Mouse (Mus musculus): ENCODE results near the gene Scg5. TPM values are rescaled to one million over a fixed set of nuclear protein-coding genes. Genes with fewer than 3 reads are reported as not detected.

Gene Scg5
- total RNA-seq, 2 experiments from 2014 or later: 0.31 TPM; not detected in 1

DNA sequence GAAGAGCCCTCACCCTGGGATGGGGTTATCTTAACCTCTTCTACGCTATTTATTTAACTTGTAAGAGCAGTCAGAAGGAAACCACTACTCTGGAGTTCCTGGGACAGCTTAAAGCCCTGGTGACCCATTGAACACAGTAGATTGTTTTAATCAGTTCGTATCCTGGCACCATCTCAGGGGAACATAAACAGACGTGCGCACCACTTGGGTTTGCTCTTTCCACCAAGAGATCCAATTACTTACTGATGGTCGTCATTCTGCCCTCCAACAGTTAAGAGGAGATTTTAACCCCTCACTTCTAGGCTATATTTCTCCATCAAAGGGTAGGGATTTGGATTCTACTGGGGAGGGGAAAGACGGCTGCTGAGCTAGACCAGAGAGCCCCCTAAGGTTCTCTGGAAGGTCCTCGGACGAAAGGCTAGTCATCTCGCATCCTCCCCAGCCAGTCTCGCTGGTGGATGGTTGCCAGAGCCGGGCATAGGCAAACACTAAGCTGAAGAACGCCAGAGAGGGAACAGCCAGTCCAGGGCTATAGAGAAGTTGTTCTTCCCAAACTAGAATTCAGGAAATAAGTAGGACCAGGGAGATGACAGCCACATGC, 71.9 kb downstream of the Scg5 start:
- no peak for DNase-seq

DNA sequence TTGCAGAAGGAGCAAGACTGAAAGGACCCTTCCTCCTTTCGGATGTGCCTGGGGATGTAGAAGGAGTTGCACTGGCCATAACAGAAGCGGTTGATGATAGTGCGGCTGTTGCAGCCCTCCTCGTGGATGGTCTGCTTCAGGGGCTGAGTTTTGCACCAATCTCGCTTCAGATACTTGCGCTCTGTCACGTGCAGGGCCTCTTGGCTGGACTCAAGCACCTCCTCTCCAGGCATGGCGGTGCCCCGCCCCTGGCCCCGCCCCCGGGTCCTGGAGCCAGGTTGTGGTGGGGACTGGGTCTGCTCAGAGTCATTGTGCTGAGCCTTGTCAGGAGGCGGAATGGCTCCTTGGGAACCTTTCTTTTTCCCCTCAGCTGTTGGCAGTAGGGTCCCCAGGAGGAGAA, 79.2 kb downstream of the Scg5 start:
- no peak for DNase-seq

DNA sequence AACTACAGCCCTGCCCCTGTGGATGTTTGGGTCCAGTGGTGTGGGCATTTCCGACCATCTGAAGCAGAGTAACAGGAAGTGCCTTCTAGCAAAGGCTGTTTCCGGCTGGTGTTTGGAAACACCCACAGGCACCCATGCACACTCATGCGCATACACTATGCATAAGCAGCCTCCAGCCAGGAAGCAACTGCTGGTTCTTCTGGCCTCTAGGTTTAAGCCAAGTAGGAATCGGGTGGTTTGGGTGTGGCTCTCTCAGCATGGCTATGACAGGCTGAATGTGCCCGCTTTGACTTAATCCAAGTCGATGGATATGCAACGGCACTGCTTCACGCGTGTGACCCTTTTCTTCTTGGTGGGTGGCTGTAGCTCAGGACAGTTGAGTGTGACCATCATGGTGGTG, 79.6 kb downstream of the Scg5 start:
- DNase-seq: no peak

DNA sequence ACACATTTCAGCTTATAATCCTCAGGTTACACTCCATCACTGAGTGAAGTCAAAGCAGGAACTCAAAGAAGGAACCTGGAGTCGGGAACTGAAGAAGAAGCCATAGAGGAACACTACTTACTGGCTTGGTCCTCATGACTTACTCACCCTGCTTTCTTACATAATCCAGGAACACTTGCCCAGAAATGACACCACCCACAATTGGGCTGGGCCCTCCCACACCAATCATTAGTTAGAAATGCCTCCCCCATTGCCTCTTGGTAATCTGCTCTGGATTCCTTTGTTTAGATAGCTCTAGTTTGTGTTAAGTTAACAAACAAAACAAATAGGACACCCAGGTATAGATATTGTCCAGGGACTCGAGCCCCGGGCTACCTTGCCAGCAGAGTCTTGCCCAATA, 100.3 kb downstream of the Scg5 start:
- DNase-seq: no peak

Other genes with a start within 250 kb of the Scg5 start
- under 1 TPM in 1 of 2 experiments, not detected in 1; 0.77 TPM for gene Grem1, start 70.5 kb downstream of the Scg5 start, total RNA-seq (2021)
- gene Arhgap11a, start 19.5 kb upstream of the Scg5 start, total RNA-seq (2021): 1 to 10 TPM; 1.4 to 2.0 TPM
- not detected for gene Gjd2, start 184.5 kb upstream of the Scg5 start, total RNA-seq (2021)
- gene Actc1, start 224.4 kb upstream of the Scg5 start, total RNA-seq (2021): over 10,000 TPM; 12,452 to 13,048 TPM